Mouse (Mus musculus) limb, embryonic 10.5 days (tissue): ENCODE measurements at regions not wholly inside any gene's neighbourhood (a gene's known extent, or its start where the extent isn't known, plus 50 kb on each side); places are given as distances from the start of the nearest gene placed in this dataset.

Source experiments
- DNase-seq: peaks from one replicate; pipeline ENCODE4 v3.0.0-alpha.2; 2017; ENCODE audit warnings: low spot score
- H3K27ac ChIP-seq: fragments of 300-500 bp; sonication (generic); 2 replicates; pipeline ENCODE4 v1.5.1; 2016; ENCODE audit warnings: mild to moderate bottlenecking
- H3K27me3 ChIP-seq: fragments of 300-500 bp; sonication (generic); 2 replicates; pipeline ENCODE4 v1.6.1; 2016; ENCODE audit warnings: low read depth, mild to moderate bottlenecking; ENCODE audit not compliant: poor library complexity, severe bottlenecking
- H3K36me3 ChIP-seq: fragments of 300-500 bp; sonication (generic); 2 replicates; pipeline ENCODE4 v1.6.1; 2016; ENCODE audit warnings: mild to moderate bottlenecking, moderate library complexity
- H3K4me1 ChIP-seq: fragments of 300-500 bp; sonication (generic); 2 replicates; pipeline ENCODE4 v1.6.1; 2016
- H3K4me3 ChIP-seq: fragments of 300-500 bp; sonication (generic); 2 replicates; pipeline ENCODE4 v1.5.1; 2016; ENCODE audit warnings: mild to moderate bottlenecking, moderate library complexity
- H3K9me3 ChIP-seq: fragments of 300-500 bp; sonication (generic); replicated peaks from 2 replicates; pipeline ENCODE4 v1.6.1; 2016; ENCODE audit warnings: mild to moderate bottlenecking
- WGBS: fragments of 180-500 bp; shearing (Covaris S2); methylation state at CpG from one replicate; pipeline ENCODE4 v1.1.7; 2016; 5-methylcytosine and 5-hydroxymethylcytosine counted together

- H3K4me1 ChIP-seq, result 0 out of 2 replicates have a peak, but pooled peaks cover under 1% of the 10 kb centered on the region
- H3K27ac ChIP-seq, result no peak overlapping the region
- H3K9me3 ChIP-seq, result no peaks in the 10 kb centered on the region
- DNase-seq, result peak; percentile 23
- WGBS, result 89% methylated on average over 10 of the region's 10 CpGs
- no peak overlapping the region for H3K4me3 ChIP-seq
- no peaks in the 10 kb centered on the region for H3K36me3 ChIP-seq
- no peaks in the 10 kb centered on the region for H3K27me3 ChIP-seq
Measured at GRCm38 (mm10) chr6:117577539-117578521, 263.1 kb upstream of the Zfp637 start.

- Histone ChIP-seq H3K27ac (no peak overlapping the region), H3K4me3 (no peak overlapping the region), H3K4me1 (no peaks in the 10 kb centered on the region), H3K36me3 (no peaks in the 10 kb centered on the region), H3K27me3 (no peaks in the 10 kb centered on the region), H3K9me3 (no peaks in the 10 kb centered on the region)
- DNase-seq, result no peak
- 81% methylated on average over 2 of the region's 2 CpGs for WGBS
Measured at GRCm38 (mm10) chr6:117580951-117581350, 260.0 kb upstream of the Zfp637 start.

GRCm38 (mm10) chr6:117583121-117583520 lies 257.9 kb upstream of the Zfp637 start:
- Histone ChIP-seq H3K27ac (no peak overlapping the region), H3K27me3 (no peaks in the 10 kb centered on the region), H3K4me1 (no peaks in the 10 kb centered on the region), H3K4me3 (no peak overlapping the region), H3K9me3 (no peaks in the 10 kb centered on the region), H3K36me3 (no peaks in the 10 kb centered on the region)
- WGBS, result 94% methylated on average over 11 of the region's 11 CpGs
- no peak for DNase-seq

- no peaks in the 10 kb centered on the region for H3K4me1 ChIP-seq
- 94% methylated on average over 5 of the region's 5 CpGs for WGBS
- H3K27ac ChIP-seq, result no peak overlapping the region
- H3K27me3 ChIP-seq, result no peaks in the 10 kb centered on the region
- H3K9me3 ChIP-seq, result no peaks in the 10 kb centered on the region
- no peak for DNase-seq
- no peaks in the 10 kb centered on the region for H3K36me3 ChIP-seq
- H3K4me3 ChIP-seq, result no peak overlapping the region
Measured at GRCm38 (mm10) chr6:117584563-117584962, 256.4 kb upstream of the Zfp637 start.

- DNase-seq, result peak; percentile 28
- Histone ChIP-seq H3K4me3 (no peak overlapping the region), H3K4me1 (peaks cover 11% of the 10 kb centered on the region), H3K9me3 (no peaks in the 10 kb centered on the region), H3K27ac (peak overlapping the region; percentile 42; the same call in 1 of the 2 replicates), H3K36me3 (no peaks in the 10 kb centered on the region), H3K27me3 (no peaks in the 10 kb centered on the region)
- WGBS, result 80% methylated on average over 8 of the region's 8 CpGs
Measured at GRCm38 (mm10) chr6:117596166-117596840, 244.7 kb upstream of the Zfp637 start.

- Histone ChIP-seq H3K27ac (no peak overlapping the region), H3K4me1 (peaks cover 11% of the 10 kb centered on the region), H3K27me3 (no peaks in the 10 kb centered on the region), H3K36me3 (no peaks in the 10 kb centered on the region), H3K4me3 (no peak overlapping the region), H3K9me3 (no peaks in the 10 kb centered on the region)
- WGBS, result 89% methylated on average over 2 of the region's 2 CpGs
- peak; percentile 27 for DNase-seq
Measured at GRCm38 (mm10) chr6:117604834-117605233, 236.1 kb upstream of the Zfp637 start.

- no peaks in the 10 kb centered on the region for H3K27me3 ChIP-seq
- WGBS, result 73% methylated on average over 4 of the region's 4 CpGs
- H3K36me3 ChIP-seq, result no peaks in the 10 kb centered on the region
- DNase-seq, result peak; percentile 11
- peaks cover 19% of the 10 kb centered on the region for H3K4me1 ChIP-seq
- H3K4me3 ChIP-seq, result no peak overlapping the region
- H3K27ac ChIP-seq, result no peak overlapping the region
- no peaks in the 10 kb centered on the region for H3K9me3 ChIP-seq
Measured at GRCm38 (mm10) chr6:117605685-117606084, 235.3 kb upstream of the Zfp637 start.

- DNase-seq, result peak; percentile 21
- peaks cover 23% of the 10 kb centered on the region for H3K4me1 ChIP-seq
- no peak overlapping the region for H3K27ac ChIP-seq
- H3K27me3 ChIP-seq, result no peaks in the 10 kb centered on the region
- no peaks in the 10 kb centered on the region for H3K9me3 ChIP-seq
- H3K36me3 ChIP-seq, result no peaks in the 10 kb centered on the region
- WGBS, result 87% methylated on average over 6 of the region's 6 CpGs
- no peak overlapping the region for H3K4me3 ChIP-seq
Measured at GRCm38 (mm10) chr6:117606211-117606610, 234.8 kb upstream of the Zfp637 start.

- 80% methylated on average over 5 of the region's 5 CpGs for WGBS
- Histone ChIP-seq H3K27me3 (no peaks in the 10 kb centered on the region), H3K4me3 (no peak overlapping the region), H3K4me1 (peaks cover 31% of the 10 kb centered on the region), H3K36me3 (no peaks in the 10 kb centered on the region), H3K9me3 (no peaks in the 10 kb centered on the region), H3K27ac (no peak overlapping the region)
- DNase-seq, result peak; percentile 18
Measured at GRCm38 (mm10) chr6:117607023-117607422, 234.0 kb upstream of the Zfp637 start.

- H3K36me3 ChIP-seq, result no peaks in the 10 kb centered on the region
- peaks cover 54% of the 10 kb centered on the region for H3K4me1 ChIP-seq
- H3K9me3 ChIP-seq, result no peaks in the 10 kb centered on the region
- H3K27me3 ChIP-seq, result no peaks in the 10 kb centered on the region
- DNase-seq, result peak; percentile 74
- WGBS, result 36% methylated on average over 11 of the region's 11 CpGs
- no peak overlapping the region for H3K4me3 ChIP-seq
- peak overlapping the region; percentile 80 for H3K27ac ChIP-seq
Measured at GRCm38 (mm10) chr6:117609476-117610404, 231.2 kb upstream of the Zfp637 start.

- WGBS, result 91% methylated on average over 10 of the region's 10 CpGs
- peaks cover 54% of the 10 kb centered on the region for H3K4me1 ChIP-seq
- no peaks in the 10 kb centered on the region for H3K9me3 ChIP-seq
- no peaks in the 10 kb centered on the region for H3K27me3 ChIP-seq
- H3K36me3 ChIP-seq, result no peaks in the 10 kb centered on the region
- H3K27ac ChIP-seq, result peak overlapping the region; percentile 50; the same call in 1 of the 2 replicates
- no peak overlapping the region for H3K4me3 ChIP-seq
- peak; percentile 28 for DNase-seq
Measured at GRCm38 (mm10) chr6:117611281-117611680, 229.7 kb upstream of the Zfp637 start.

- Histone ChIP-seq H3K4me1 (peaks cover 54% of the 10 kb centered on the region), H3K4me3 (no peak overlapping the region), H3K9me3 (no peaks in the 10 kb centered on the region), H3K27ac (no peak overlapping the region; the same call in 1 of the 2 replicates), H3K36me3 (no peaks in the 10 kb centered on the region), H3K27me3 (no peaks in the 10 kb centered on the region)
- DNase-seq, result peak; percentile 28
- WGBS, result 95% methylated on average over 8 of the region's 8 CpGs
Measured at GRCm38 (mm10) chr6:117611965-117612364, 229.0 kb upstream of the Zfp637 start.
